In genomic region chr8:105531774-105532173, GRCm38 (mm10) we compare ENCODE assay signal across 9 mouse cellular contexts. TPM values are rescaled to one million over a fixed set of nuclear protein-coding genes. Genes with fewer than 3 reads are reported as not detected.
DNase-seq lines count a peak whose midpoint lies in the region; ATAC-seq and TF ChIP-seq lines count a peak whose summit lies in the region.
"Had no signal": no experiment of that assay in that cellular context is flagged by ENCODE, and none has a peak within 500 bp of the region (broad histone marks: within the 10 kb centered on the region; RNA-seq: fewer than 3 reads in every experiment).

No protein-coding gene starts in this region.

- no peak overlapping the region for H3K4me3 ChIP-seq in lung, embryonic 14.5 days (ENCODE audit: low read depth, low read length)
- H3K4me3 ChIP-seq: midbrain, embryonic 12.5 days had no signal

- WGBS in lung, embryonic 14.5 days: 67% methylated on average over 2 of the region's 2 CpGs

- H3K36me3 ChIP-seq in lung, embryonic 14.5 days (ENCODE audit: insufficient read depth): peaks cover 34% of the 10 kb centered on the region

- H3K27me3 ChIP-seq in lung, embryonic 14.5 days (ENCODE audit: insufficient read depth, low read length): no peaks in the 10 kb centered on the region
- H3K27me3 ChIP-seq: midbrain, embryonic 12.5 days had no signal

- peak; percentile 64 for TF ChIP-seq CTCF in lung, embryonic 14.5 days (IDR thresholded peaks at IDR 0.05; ENCODE audit: low read depth)

- H3K4me2 ChIP-seq in lung, embryonic 14.5 days: no peak overlapping the region
- H3K4me2 ChIP-seq: midbrain, embryonic 12.5 days had no signal

- peaks cover 11% of the 10 kb centered on the region for H3K4me1 ChIP-seq in lung, embryonic 14.5 days (ENCODE audit: insufficient read depth)

- peak; percentile 44 for DNase-seq in right cerebral cortex, postnatal 14 days
- no peak for DNase-seq in right cerebral cortex, postnatal 25 days
- DNase-seq in adipocyte (ENCODE audit: low spot score): peak; percentile 85
- DNase-seq in gastrocnemius, postnatal 25 days: peak; percentile 79
- peak; percentile 53 for DNase-seq in lung, embryonic 14.5 days
- peak; percentile 13 to 70 for DNase-seq in thymus, postnatal 10 days (ENCODE audit: low spot score in 2 of 2)
- no peak for DNase-seq in layer of hippocampus, adult 18-20 months (ENCODE audit: low spot score in 2 of 2)

- ATAC-seq in lung, embryonic 14.5 days (ENCODE audit: insufficient read depth): no peak
- no peak for ATAC-seq in monocyte, adult 5-6 weeks (replicated peaks; ENCODE audit: insufficient number of reproducible peaks, low FRiP score, low TSS enrichment, poor library complexity, severe bottlenecking)

- no peaks in the 10 kb centered on the region for H3K9me3 ChIP-seq in lung, embryonic 14.5 days (ENCODE audit: low read depth, low read length)
- H3K9me3 ChIP-seq: midbrain, embryonic 12.5 days had no signal

- H3K9ac ChIP-seq in lung, embryonic 14.5 days: no peak overlapping the region
- H3K9ac ChIP-seq: midbrain, embryonic 12.5 days had no signal

- H3K27ac ChIP-seq in lung, embryonic 14.5 days (ENCODE audit: low read depth): no peak overlapping the region
- H3K27ac ChIP-seq: midbrain, embryonic 12.5 days had no signal

RNA-seq across cellular contexts. Expression of gene Hsd11b2, which starts 13.2 kb away (rescaled TPM):
- total RNA-seq in gastrocnemius, postnatal 25 days (2021): under 1 TPM; 0.51 to 0.61 TPM
- 4.8 and 5.9 TPM in 2 replicates for polyA plus RNA-seq in lung, embryonic 14.5 days (2014; fragmentation: Nextera tagmentation; extraction: Ambion mirVana)
- not detected for total RNA-seq in layer of hippocampus, adult 18-20 months (2021)
- not detected in 3 replicates for total RNA-seq in monocyte, adult 5-6 weeks (2017)

RNA-seq across cellular contexts. Expression of gene Atp6v0d1, which starts 34.1 kb away (rescaled TPM):
- total RNA-seq in gastrocnemius, postnatal 25 days (2021): 10 to 100 TPM; 41.7 to 45.1 TPM
- polyA plus RNA-seq in lung, embryonic 14.5 days (2014; fragmentation: Nextera tagmentation; extraction: Ambion mirVana): 74.6 and 81.0 TPM in 2 replicates
- 100 to 1,000 TPM; 280 to 300 TPM for total RNA-seq in layer of hippocampus, adult 18-20 months (2021)
- total RNA-seq in monocyte, adult 5-6 weeks (2017): 62.8 to 77.2 TPM (median 68.8 TPM) in 3 replicates

RNA-seq across cellular contexts. Expression of gene Zdhhc1, which starts 35.1 kb away (rescaled TPM):
- 10 to 100 TPM in 1 of 2 experiments, 1 to 10 TPM in 1; 8.7 to 10.1 TPM for total RNA-seq in gastrocnemius, postnatal 25 days (2021)
- polyA plus RNA-seq in lung, embryonic 14.5 days (2014; fragmentation: Nextera tagmentation; extraction: Ambion mirVana): 40.0 and 41.9 TPM in 2 replicates
- 10 to 100 TPM; 31.9 to 34.2 TPM for total RNA-seq in layer of hippocampus, adult 18-20 months (2021)
- total RNA-seq in monocyte, adult 5-6 weeks (2017): 0.43 to 0.49 TPM (median 0.48 TPM) in 3 replicates

Comparison
In these comparisons a context has a peak if more than half of its experiments do, and no peak if none do; other contexts are left out.
1. DNase-seq: peak in right cerebral cortex, postnatal 14 days (single experiment), adipocyte (single experiment), gastrocnemius, postnatal 25 days (single experiment), lung, embryonic 14.5 days (single experiment) and thymus, postnatal 10 days (2 of 2); none in right cerebral cortex, postnatal 25 days (single experiment) and layer of hippocampus, adult 18-20 months (0 of 2).